Mouse (Mus musculus) heart, embryonic 11.5 days (tissue): ENCODE measurements at regions not wholly inside any gene's neighbourhood (a gene's known extent, or its start where the extent isn't known, plus 50 kb on each side); places are given as distances from the start of the nearest gene placed in this dataset.

Experiments used
- ATAC-seq: fragments of 200-750 bp; cut with Nextera tagmentation; replicated peaks from 2 replicates; pipeline ENCODE4 v1.8.0; 2017; ENCODE audit warnings: moderate library complexity; ENCODE audit not compliant: insufficient number of reproducible peaks, low FRiP score, low TSS enrichment
- H3K27ac ChIP-seq: fragments of 300-500 bp; sonication (generic); 2 replicates; pipeline ENCODE4 v1.5.1; 2014; ENCODE audit warnings: mild to moderate bottlenecking, low read depth, low read length
- H3K27me3 ChIP-seq: fragments of 300-500 bp; sonication (generic); 2 replicates; pipeline ENCODE4 v1.6.1; 2014; ENCODE audit warnings: mild to moderate bottlenecking, low read length, mixed read lengths; ENCODE audit not compliant: control insufficient read depth, insufficient read depth
- H3K36me3 ChIP-seq: fragments of 300-500 bp; sonication (generic); 2 replicates; pipeline ENCODE4 v1.6.1; 2014; ENCODE audit warnings: mild to moderate bottlenecking, low read length, moderate library complexity, mixed read lengths; ENCODE audit not compliant: control insufficient read depth, insufficient read depth
- H3K4me1 ChIP-seq: fragments of 300-500 bp; sonication (generic); 2 replicates; pipeline ENCODE4 v1.6.1; 2014; ENCODE audit warnings: low read length; ENCODE audit not compliant: control insufficient read depth, insufficient read depth
- H3K4me2 ChIP-seq: fragments of 300-500 bp; sonication (generic); 2 replicates; pipeline ENCODE4 v1.6.1; 2014; ENCODE audit warnings: mild to moderate bottlenecking, moderate library complexity
- H3K4me3 ChIP-seq: fragments of 300-500 bp; sonication (generic); 2 replicates; pipeline ENCODE4 v1.5.1; 2014; ENCODE audit warnings: low read depth, low read length
- H3K9ac ChIP-seq: fragments of 300-500 bp; sonication (generic); 2 replicates; pipeline ENCODE4 v1.6.1; 2014; ENCODE audit warnings: mild to moderate bottlenecking, low read depth, low read length, moderate library complexity
- H3K9me3 ChIP-seq: fragments of 300-500 bp; sonication (generic); replicated peaks from 2 replicates; pipeline ENCODE4 v1.6.1; 2016; ENCODE audit warnings: low read length; ENCODE audit not compliant: control insufficient read depth
- WGBS: fragments of 180-500 bp; shearing (Covaris S2); extraction: QIAGEN DNeasy Blood & Tissue Kit; methylation state at CpG from one replicate; pipeline ENCODE4 v1.1.7; 2014; ENCODE audit not compliant: insufficient replicate concordance; 5-methylcytosine and 5-hydroxymethylcytosine counted together

GRCm38 (mm10) chr1:185842481-185842880 lies 274.6 kb downstream of the Lyplal1 start:
- no peak overlapping the region for H3K27ac ChIP-seq
- no peaks in the 10 kb centered on the region for H3K9me3 ChIP-seq
- WGBS: 72% methylated on average over 12 of the region's 12 CpGs
- H3K4me1 ChIP-seq: no peaks in the 10 kb centered on the region
- H3K36me3 ChIP-seq: no peaks in the 10 kb centered on the region
- H3K4me3 ChIP-seq: no peak overlapping the region
- no peaks in the 10 kb centered on the region for H3K27me3 ChIP-seq
- H3K9ac ChIP-seq: no peak overlapping the region
- no peak overlapping the region for H3K4me2 ChIP-seq
- no peak for ATAC-seq

GRCm38 (mm10) chr1:185847161-185847560 lies 269.9 kb downstream of the Lyplal1 start:
- Histone ChIP-seq H3K27ac (no peak overlapping the region), H3K36me3 (no peaks in the 10 kb centered on the region), H3K9ac (no peak overlapping the region), H3K27me3 (no peaks in the 10 kb centered on the region), H3K4me2 (no peak overlapping the region), H3K4me3 (no peak overlapping the region), H3K9me3 (no peaks in the 10 kb centered on the region), H3K4me1 (no peaks in the 10 kb centered on the region)
- ATAC-seq: no peak
- WGBS: 84% methylated on average over 6 of the region's 6 CpGs

GRCm38 (mm10) chr1:185850590-185850989 lies 266.5 kb downstream of the Lyplal1 start:
- H3K4me1 ChIP-seq: no peaks in the 10 kb centered on the region
- ATAC-seq: no peak
- no peaks in the 10 kb centered on the region for H3K36me3 ChIP-seq
- H3K4me2 ChIP-seq: no peak overlapping the region
- no peak overlapping the region for H3K9ac ChIP-seq
- H3K9me3 ChIP-seq: no peaks in the 10 kb centered on the region
- H3K27ac ChIP-seq: no peak overlapping the region
- no peak overlapping the region for H3K4me3 ChIP-seq
- no peaks in the 10 kb centered on the region for H3K27me3 ChIP-seq

GRCm38 (mm10) chr1:185851262-185851893 lies 265.7 kb downstream of the Lyplal1 start:
- no peak for ATAC-seq
- H3K4me1 ChIP-seq: no peaks in the 10 kb centered on the region
- H3K9ac ChIP-seq: no peak overlapping the region
- H3K27ac ChIP-seq: no peak overlapping the region
- WGBS: 66% methylated on average over 5 of the region's 5 CpGs
- no peak overlapping the region for H3K4me2 ChIP-seq
- no peaks in the 10 kb centered on the region for H3K27me3 ChIP-seq
- no peaks in the 10 kb centered on the region for H3K36me3 ChIP-seq
- H3K9me3 ChIP-seq: no peaks in the 10 kb centered on the region
- no peak overlapping the region for H3K4me3 ChIP-seq

DNA sequence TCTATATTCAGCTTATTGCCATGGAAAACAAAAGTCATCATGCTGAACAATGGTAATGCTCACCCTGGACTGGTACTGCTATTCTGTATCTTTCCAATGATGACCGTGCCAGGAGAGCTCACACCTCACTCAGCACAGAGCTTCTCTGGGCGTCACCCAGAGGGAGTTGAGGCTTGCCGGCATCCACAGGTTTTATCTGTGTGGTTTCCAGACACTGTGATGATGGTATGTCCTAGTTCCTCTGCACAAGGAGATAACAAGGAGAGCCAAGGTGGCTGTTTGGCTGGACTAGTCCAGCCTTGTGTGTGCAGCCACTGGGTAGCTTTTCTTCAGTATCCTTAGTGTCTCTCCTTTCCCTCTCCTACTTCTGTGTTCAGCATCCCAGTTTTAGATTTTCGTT lies 255.4 kb downstream of the Lyplal1 start:
- 37% methylated on average over 4 of the region's 4 CpGs for WGBS
- ATAC-seq: no peak
- H3K36me3 ChIP-seq: no peaks in the 10 kb centered on the region

DNA sequence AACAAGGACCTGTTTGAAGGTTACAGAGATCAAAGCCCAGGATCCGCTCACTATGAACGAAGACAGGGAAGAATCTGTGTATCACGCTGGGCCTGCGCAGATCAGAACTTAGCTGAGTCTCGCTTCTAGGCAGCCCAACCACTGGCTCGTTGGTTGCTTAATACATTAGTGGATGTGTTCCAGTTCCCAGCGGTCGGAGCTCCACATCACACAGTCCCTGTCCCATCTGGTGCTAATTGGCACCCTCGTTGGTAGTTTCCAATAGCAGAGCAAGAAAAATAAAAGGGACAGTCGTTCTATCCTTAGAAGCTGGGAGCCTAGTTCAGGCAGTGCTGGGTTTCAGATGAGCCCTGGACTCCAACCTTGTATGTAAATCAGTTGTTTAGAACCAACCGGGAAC lies 251.2 kb downstream of the Lyplal1 start:
- WGBS: 82% methylated on average over 11 of the region's 11 CpGs
- no peak overlapping the region for H3K9ac ChIP-seq
- H3K4me2 ChIP-seq: no peak overlapping the region
- H3K9me3 ChIP-seq: no peaks in the 10 kb centered on the region
- ATAC-seq: no peak
- no peaks in the 10 kb centered on the region for H3K36me3 ChIP-seq
- no peaks in the 10 kb centered on the region for H3K4me1 ChIP-seq
- H3K4me3 ChIP-seq: no peak overlapping the region
- no peak overlapping the region for H3K27ac ChIP-seq
- no peaks in the 10 kb centered on the region for H3K27me3 ChIP-seq

More for the DNA sequence above, 255.4 kb downstream of the Lyplal1 start:
- Histone ChIP-seq H3K9me3 (no peaks in the 10 kb centered on the region), H3K4me3 (no peak overlapping the region), H3K4me1 (no peaks in the 10 kb centered on the region), H3K27ac (no peak overlapping the region), H3K4me2 (no peak overlapping the region), H3K27me3 (no peaks in the 10 kb centered on the region), H3K9ac (no peak overlapping the region)

GRCm38 (mm10) chr1:185866612-185867011 lies 250.5 kb downstream of the Lyplal1 start:
- no peak overlapping the region for H3K4me2 ChIP-seq
- H3K27ac ChIP-seq: no peak overlapping the region
- no peaks in the 10 kb centered on the region for H3K4me1 ChIP-seq
- ATAC-seq: no peak
- H3K36me3 ChIP-seq: no peaks in the 10 kb centered on the region
- no peaks in the 10 kb centered on the region for H3K27me3 ChIP-seq
- no peak overlapping the region for H3K9ac ChIP-seq
- no peak overlapping the region for H3K4me3 ChIP-seq
- H3K9me3 ChIP-seq: no peaks in the 10 kb centered on the region
- 76% methylated on average over 6 of the region's 6 CpGs for WGBS

GRCm38 (mm10) chr1:185867018-185867417 lies 250.1 kb downstream of the Lyplal1 start:
- H3K4me1 ChIP-seq: no peaks in the 10 kb centered on the region
- H3K4me2 ChIP-seq: no peak overlapping the region
- H3K27ac ChIP-seq: no peak overlapping the region
- no peak overlapping the region for H3K9ac ChIP-seq
- no peaks in the 10 kb centered on the region for H3K36me3 ChIP-seq
- 70% methylated on average over 4 of the region's 4 CpGs for WGBS
- no peaks in the 10 kb centered on the region for H3K9me3 ChIP-seq
- no peak for ATAC-seq
- H3K27me3 ChIP-seq: no peaks in the 10 kb centered on the region
- H3K4me3 ChIP-seq: no peak overlapping the region

DNA sequence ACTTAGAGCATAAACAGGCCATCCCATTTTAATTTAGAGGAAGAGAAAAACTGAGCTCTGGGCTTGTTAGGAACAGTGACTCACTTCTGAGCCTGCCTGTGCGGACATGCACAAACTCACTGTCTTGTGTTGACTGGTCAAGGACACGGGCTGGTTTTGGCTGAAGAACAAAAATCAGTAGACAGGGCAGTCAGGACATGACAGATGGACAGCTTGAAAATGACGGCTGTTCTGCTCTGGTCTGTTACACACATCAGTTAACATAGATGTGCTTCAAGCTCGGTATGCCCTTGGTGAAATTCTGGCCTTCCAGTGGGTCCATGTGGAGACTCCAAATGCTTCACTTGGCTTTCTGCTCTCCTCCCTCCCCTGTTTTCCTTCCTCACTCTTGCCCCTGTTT lies 248.4 kb downstream of the Lyplal1 start:
- ATAC-seq: no peak
- 73% methylated on average over 4 of the region's 4 CpGs for WGBS
- no peak overlapping the region for H3K9ac ChIP-seq
- no peaks in the 10 kb centered on the region for H3K27me3 ChIP-seq
- no peaks in the 10 kb centered on the region for H3K4me1 ChIP-seq
- no peaks in the 10 kb centered on the region for H3K9me3 ChIP-seq
- no peak overlapping the region for H3K27ac ChIP-seq
- no peak overlapping the region for H3K4me3 ChIP-seq
- H3K36me3 ChIP-seq: no peaks in the 10 kb centered on the region
- H3K4me2 ChIP-seq: no peak overlapping the region
